Mouse (Mus musculus): ENCODE measurements around the gene Dip2b. TPM values are rescaled to one million over a fixed set of nuclear protein-coding genes. Genes with fewer than 3 reads are reported as not detected.

The Dip2b gene
- polyA plus RNA-seq, 1 experiment, result 35.9 TPM

DNA sequence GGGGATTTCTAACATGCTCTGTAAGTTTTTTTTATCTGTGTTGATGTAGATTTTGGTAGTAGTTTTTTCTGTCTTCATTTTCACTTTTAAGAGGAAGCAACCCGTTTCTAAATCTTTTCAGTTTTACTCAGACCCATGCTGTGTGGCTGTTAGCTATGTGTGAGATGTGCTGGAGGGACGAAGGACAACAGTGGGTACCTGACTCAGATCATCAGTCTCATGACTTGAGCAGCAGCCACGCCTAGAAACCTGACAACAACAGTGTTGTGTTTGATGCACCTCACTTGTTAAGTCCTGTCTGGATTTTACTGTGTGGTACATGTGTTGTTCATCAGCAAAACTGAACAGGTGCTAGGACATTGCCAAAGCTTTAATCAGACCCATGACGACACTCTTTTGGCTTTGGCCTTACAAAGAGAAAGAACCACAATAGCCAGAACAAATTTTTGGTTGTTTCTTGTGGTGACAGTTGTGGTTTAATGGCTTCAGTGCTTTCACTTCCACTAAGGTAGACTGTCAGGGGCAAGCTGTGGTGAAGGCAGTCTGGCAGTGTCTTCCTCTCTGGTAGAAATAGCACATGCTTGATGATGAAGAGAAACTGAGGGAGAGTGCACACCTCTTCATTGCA lies 22.2 kb downstream of the Dip2b start:
- H3K4me3 ChIP-seq (ENCODE audit: insufficient read depth, low read length), result no peak overlapping the region
- H3K4me1 ChIP-seq (ENCODE audit: control insufficient read depth, insufficient read depth, low read length), result peaks cover 26% of the 10 kb centered on the region
- TF ChIP-seq CTCF (IDR thresholded peaks at IDR 0.05; ENCODE audit: extremely low read depth, insufficient read depth, low read length) (no peak), POLR2A (IDR thresholded peaks at IDR 0.05; ENCODE audit: extremely low read depth, insufficient read depth, low read length) (no peak)
- no peak overlapping the region for H3K27ac ChIP-seq (ENCODE audit: insufficient read depth, low read length)

DNA sequence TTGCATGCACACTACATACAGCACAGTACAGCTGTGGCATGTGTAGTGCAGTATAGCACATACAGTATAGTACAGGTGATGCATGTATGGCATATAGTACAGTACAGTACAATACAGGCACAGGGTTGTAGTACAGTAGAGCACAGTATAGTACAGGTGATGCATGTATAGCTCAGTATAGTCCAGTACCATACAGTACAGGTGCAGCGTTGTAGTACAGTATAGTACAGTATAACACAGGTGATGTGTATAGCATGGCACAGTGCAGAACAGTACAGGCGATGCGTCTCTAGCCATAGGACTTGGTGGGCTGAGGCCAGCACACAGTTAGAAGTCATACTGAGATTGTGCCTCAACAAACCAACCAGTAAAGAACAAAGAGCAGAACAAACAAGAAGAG lies 22.9 kb downstream of the Dip2b start:
- peaks cover 28% of the 10 kb centered on the region for H3K4me1 ChIP-seq (ENCODE audit: control insufficient read depth, insufficient read depth, low read length)
- H3K27ac ChIP-seq (ENCODE audit: insufficient read depth, low read length), result no peak overlapping the region
- H3K4me3 ChIP-seq (ENCODE audit: insufficient read depth, low read length), result no peak overlapping the region
- TF ChIP-seq POLR2A (IDR thresholded peaks at IDR 0.05; ENCODE audit: extremely low read depth, insufficient read depth, low read length) (no peak), CTCF (IDR thresholded peaks at IDR 0.05; ENCODE audit: extremely low read depth, insufficient read depth, low read length) (no peak)

DNA sequence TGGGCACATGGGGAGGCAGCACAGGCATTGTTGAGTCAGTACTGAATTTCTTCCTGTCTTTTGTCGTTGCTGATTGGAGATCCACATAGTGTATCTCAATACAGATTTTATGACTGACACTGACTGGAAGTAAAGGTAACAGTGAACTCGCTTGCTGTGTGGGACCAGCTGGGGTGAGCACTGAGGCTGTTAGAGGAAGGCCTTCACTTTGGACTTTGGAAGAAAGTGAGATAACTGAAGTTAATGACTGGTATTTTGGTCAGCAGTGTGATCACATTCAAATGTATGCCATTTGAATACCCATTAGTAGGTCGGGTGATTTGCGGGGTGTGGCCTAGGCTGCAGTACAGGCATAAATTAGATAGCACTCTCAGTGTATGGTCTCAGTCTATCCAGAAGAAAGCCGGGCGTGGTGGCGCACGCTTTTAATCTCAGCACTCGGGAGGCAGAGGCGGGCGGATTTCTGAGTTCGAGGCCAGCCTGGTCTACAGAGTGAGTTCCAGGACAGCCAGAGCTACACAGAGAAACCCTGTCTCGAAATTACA lies 24.8 kb downstream of the Dip2b start:
- no peak overlapping the region for H3K4me3 ChIP-seq (ENCODE audit: insufficient read depth, low read length)
- no peak for TF ChIP-seq POLR2A (IDR thresholded peaks at IDR 0.05; ENCODE audit: extremely low read depth, insufficient read depth, low read length)
- TF ChIP-seq CTCF (IDR thresholded peaks at IDR 0.05; ENCODE audit: extremely low read depth, insufficient read depth, low read length), result no peak
- no peak overlapping the region for H3K27ac ChIP-seq (ENCODE audit: insufficient read depth, low read length)
- peaks cover 26% of the 10 kb centered on the region for H3K4me1 ChIP-seq (ENCODE audit: control insufficient read depth, insufficient read depth, low read length)

DNA sequence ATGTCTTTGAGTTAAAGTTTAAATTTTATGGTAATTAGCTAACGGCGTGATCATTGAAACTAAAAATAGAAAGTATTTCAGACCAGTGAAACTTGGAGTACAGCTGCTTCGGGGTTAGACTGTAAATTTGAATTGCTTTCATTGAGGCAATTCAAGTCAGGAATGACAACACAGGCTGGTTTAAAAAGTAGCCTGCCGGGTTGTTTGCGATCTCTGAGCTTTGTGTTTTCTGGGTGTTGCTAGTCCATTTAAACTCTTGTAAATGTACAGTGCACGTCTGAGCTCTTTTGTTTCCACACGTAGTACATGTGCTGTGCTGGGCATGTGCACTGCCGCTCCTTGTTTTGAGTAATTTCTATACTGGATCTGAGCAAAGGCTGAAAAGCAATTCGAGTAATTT lies 28.2 kb downstream of the Dip2b start:
- H3K4me3 ChIP-seq (ENCODE audit: insufficient read depth, low read length), result no peak overlapping the region
- H3K4me1 ChIP-seq (ENCODE audit: control insufficient read depth, insufficient read depth, low read length), result peaks cover 17% of the 10 kb centered on the region
- no peak overlapping the region for H3K27ac ChIP-seq (ENCODE audit: insufficient read depth, low read length)
- no peak for TF ChIP-seq CTCF (IDR thresholded peaks at IDR 0.05; ENCODE audit: extremely low read depth, insufficient read depth, low read length)
- TF ChIP-seq POLR2A (IDR thresholded peaks at IDR 0.05; ENCODE audit: extremely low read depth, insufficient read depth, low read length), result no peak

DNA sequence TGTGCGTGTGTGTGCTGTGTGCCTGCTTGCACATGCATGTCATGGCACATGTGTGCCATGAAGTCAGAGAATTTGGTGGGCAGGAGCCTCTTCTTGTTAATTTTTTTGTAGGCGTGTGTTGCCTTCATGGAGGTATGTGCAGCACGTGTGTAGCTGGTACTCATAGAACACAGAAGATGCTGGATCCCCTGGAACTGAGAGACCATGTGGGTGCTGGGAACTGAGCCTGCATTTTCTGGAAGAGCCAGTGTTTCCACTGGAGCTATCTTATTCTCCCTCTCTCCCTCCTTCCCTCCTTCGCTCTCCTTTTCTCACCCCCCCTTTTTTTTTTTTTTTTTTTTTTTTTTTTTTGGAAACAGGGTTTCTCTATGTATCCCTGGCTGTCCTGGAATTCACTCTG lies 30.6 kb downstream of the Dip2b start:
- TF ChIP-seq CTCF (IDR thresholded peaks at IDR 0.05; ENCODE audit: extremely low read depth, insufficient read depth, low read length), result no peak
- TF ChIP-seq POLR2A (IDR thresholded peaks at IDR 0.05; ENCODE audit: extremely low read depth, insufficient read depth, low read length), result no peak
- H3K27ac ChIP-seq (ENCODE audit: insufficient read depth, low read length), result no peak overlapping the region
- peaks cover 16% of the 10 kb centered on the region for H3K4me1 ChIP-seq (ENCODE audit: control insufficient read depth, insufficient read depth, low read length)
- no peak overlapping the region for H3K4me3 ChIP-seq (ENCODE audit: insufficient read depth, low read length)

DNA sequence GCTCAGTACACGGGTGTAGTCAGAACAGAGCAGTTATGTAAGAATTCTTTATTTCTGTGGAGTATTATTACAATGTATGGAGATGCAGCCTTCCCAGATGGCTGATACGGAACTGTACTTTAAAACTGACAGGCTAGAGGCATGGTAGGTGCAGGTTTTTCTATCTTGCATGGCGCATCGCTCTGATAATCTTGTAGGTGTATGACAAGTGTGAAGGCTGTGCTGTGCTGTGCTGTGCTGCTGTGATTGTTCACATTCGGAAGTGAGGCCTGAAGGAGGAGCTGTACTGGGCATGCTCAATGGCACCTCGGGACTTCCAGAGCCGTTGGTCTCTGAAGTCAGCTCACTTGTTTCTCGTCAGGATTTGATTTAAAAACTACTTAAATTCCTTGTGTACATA lies 31.6 kb downstream of the Dip2b start:
- TF ChIP-seq POLR2A (IDR thresholded peaks at IDR 0.05; ENCODE audit: extremely low read depth, insufficient read depth, low read length), result no peak
- no peak for TF ChIP-seq CTCF (IDR thresholded peaks at IDR 0.05; ENCODE audit: extremely low read depth, insufficient read depth, low read length)
- no peak overlapping the region for H3K4me3 ChIP-seq (ENCODE audit: insufficient read depth, low read length)
- peaks cover 18% of the 10 kb centered on the region for H3K4me1 ChIP-seq (ENCODE audit: control insufficient read depth, insufficient read depth, low read length)
- no peak overlapping the region for H3K27ac ChIP-seq (ENCODE audit: insufficient read depth, low read length)

DNA sequence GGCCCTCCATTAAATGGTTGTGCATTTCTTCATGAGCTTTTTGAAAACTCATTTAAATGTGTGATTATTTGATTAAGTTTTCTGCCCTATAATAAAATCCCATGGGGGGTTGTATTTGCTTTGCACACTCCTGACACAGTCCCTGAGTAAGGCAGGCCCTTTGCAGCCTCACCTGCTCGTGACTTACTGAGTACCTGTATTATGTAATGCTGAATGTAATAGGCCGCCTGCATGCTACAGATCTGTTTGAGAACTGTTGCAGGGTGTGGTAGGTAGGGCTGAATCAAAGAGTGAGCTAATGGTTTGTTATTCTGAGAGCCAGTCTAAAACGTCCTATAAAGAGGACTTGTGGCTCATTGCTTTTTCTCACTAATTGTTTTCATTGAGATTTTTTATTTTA lies 33.4 kb downstream of the Dip2b start:
- no peak overlapping the region for H3K27ac ChIP-seq (ENCODE audit: insufficient read depth, low read length)
- no peak overlapping the region for H3K4me3 ChIP-seq (ENCODE audit: insufficient read depth, low read length)
- H3K4me1 ChIP-seq (ENCODE audit: control insufficient read depth, insufficient read depth, low read length), result peaks cover 16% of the 10 kb centered on the region
- TF ChIP-seq CTCF (IDR thresholded peaks at IDR 0.05; ENCODE audit: extremely low read depth, insufficient read depth, low read length) (no peak), POLR2A (IDR thresholded peaks at IDR 0.05; ENCODE audit: extremely low read depth, insufficient read depth, low read length) (no peak)

DNA sequence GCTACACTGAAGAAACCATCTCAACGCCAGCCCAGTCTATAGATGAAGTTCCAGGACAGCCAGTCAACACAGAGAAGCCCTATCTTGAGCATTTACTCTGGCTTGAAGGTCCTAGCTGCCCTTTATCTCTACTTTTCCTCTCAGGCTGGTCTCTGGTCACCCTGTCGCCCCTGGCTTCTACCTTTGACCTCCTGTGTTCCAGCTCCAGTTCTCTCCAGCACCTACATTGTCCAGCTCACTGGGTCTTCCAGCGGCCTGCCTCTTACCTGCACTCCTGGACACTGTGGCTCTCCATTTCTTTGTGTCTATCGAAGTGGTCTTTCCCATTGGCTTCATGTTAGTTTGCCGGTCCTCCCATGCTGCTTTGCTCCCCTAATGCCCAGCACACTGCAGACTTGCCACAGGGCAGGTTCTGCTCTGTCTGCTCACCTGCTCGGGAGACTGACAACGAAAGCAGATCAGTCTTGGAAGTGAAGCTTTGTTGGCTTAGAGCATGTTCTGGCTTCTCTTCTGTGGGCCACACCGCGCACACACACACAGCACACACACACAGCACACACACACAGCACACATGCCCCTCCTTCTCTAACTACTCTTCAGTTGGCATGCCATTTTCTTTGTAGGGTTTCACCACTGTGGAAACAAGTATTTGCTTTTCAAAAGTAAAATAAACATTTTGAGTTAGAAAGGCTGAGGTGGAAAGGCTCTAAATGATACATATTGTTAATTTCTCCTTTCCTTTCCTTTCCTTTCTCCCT lies 35.4 kb downstream of the Dip2b start:
- no peak overlapping the region for H3K4me3 ChIP-seq (ENCODE audit: insufficient read depth, low read length)
- no peak overlapping the region for H3K27ac ChIP-seq (ENCODE audit: insufficient read depth, low read length)
- H3K4me1 ChIP-seq (ENCODE audit: control insufficient read depth, insufficient read depth, low read length), result peaks cover 17% of the 10 kb centered on the region
- TF ChIP-seq CTCF (IDR thresholded peaks at IDR 0.05; ENCODE audit: extremely low read depth, insufficient read depth, low read length), result no peak
- no peak for TF ChIP-seq POLR2A (IDR thresholded peaks at IDR 0.05; ENCODE audit: extremely low read depth, insufficient read depth, low read length)

DNA sequence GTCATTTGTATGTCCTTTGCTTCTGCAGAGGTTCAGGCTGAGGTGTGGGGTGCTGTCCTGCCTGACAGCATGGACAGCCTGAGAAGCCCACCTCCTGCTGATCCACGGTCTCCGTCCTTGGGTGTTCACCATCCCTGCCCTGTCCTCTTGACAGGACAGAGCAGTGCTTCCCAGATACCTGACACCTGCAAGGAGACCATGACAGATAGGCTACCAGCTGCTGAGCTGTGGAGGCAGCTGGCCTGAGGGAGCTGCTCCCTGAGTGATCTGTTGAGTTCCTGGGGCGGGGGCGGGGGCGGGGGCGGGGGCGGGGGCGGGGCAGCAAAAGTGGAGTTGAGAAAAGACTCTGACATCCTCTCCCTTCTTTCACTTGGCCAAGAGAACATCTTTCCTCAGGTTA lies 36.3 kb downstream of the Dip2b start:
- peaks cover 15% of the 10 kb centered on the region for H3K4me1 ChIP-seq (ENCODE audit: control insufficient read depth, insufficient read depth, low read length)
- no peak overlapping the region for H3K4me3 ChIP-seq (ENCODE audit: insufficient read depth, low read length)
- TF ChIP-seq POLR2A (IDR thresholded peaks at IDR 0.05; ENCODE audit: extremely low read depth, insufficient read depth, low read length) (no peak), CTCF (IDR thresholded peaks at IDR 0.05; ENCODE audit: extremely low read depth, insufficient read depth, low read length) (no peak)
- no peak overlapping the region for H3K27ac ChIP-seq (ENCODE audit: insufficient read depth, low read length)

DNA sequence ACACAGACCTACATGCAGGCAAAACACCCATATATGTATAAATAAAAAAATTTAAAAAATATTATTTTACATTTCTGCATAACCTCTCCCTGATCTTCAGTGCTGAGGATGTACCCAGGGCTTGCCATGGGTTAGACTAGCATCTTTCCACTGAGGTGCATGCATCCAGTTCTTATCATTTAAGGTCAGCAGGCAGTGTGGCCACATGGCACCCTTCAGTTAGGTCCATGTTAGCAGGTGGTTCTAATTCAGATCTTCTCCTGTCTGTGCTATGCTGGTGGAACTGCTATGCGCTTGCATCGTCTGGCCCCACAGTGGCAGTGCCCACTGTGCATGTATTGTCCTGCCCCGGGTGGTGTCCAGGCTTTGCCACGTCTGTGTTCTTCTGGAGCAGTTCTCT lies 37.9 kb downstream of the Dip2b start:
- H3K27ac ChIP-seq (ENCODE audit: insufficient read depth, low read length), result no peak overlapping the region
- peaks cover 13% of the 10 kb centered on the region for H3K4me1 ChIP-seq (ENCODE audit: control insufficient read depth, insufficient read depth, low read length)
- no peak for TF ChIP-seq POLR2A (IDR thresholded peaks at IDR 0.05; ENCODE audit: extremely low read depth, insufficient read depth, low read length)
- 0 out of 2 replicates have a peak, but pooled peaks have one; percentile 5 for TF ChIP-seq CTCF (IDR thresholded peaks at IDR 0.05; ENCODE audit: extremely low read depth, insufficient read depth, low read length)
- no peak overlapping the region for H3K4me3 ChIP-seq (ENCODE audit: insufficient read depth, low read length)
